Mouse (Mus musculus): ENCODE results near the gene Mcoln3. TPM values are rescaled to one million over a fixed set of nuclear protein-coding genes. Genes with fewer than 3 reads are reported as not detected.

The Mcoln3 gene
- polyA plus RNA-seq, 1 experiment from 2014 or later, result 7.1 TPM

DNA sequence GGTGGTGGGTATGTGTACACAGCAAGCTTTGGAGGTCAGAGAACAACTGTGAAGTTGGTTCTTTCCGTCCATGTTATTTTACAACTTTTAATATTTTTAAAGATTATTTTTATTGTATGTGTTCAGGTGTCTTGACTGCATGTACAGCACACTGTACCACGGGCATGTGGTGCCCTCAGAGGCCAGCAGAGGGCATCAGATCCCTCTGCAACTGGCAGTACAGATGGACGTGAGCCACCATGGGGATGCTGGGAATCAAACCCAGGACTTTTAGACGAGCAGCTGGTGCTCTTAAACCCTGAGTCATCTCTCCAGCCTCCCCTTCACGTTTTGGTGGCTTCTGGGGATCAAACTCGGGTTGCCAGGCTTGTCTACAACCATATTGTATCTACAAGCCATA, 15.2 kb upstream of the Mcoln3 start:
- no peak for DNase-seq (ENCODE audit: low spot score)
- Histone ChIP-seq H3K4me2 (ENCODE audit: low read depth, low read length) (no peak overlapping the region), H3K9me3 (ENCODE audit: control insufficient read depth, low read length) (no peaks in the 10 kb centered on the region), H3K27me3 (replicated peaks; ENCODE audit: control insufficient read depth, insufficient read depth, low read length) (no peaks in the 10 kb centered on the region), H3K9ac (ENCODE audit: low read depth, low read length) (no peak overlapping the region), H3K4me3 (ENCODE audit: low read depth, low read length) (no peak overlapping the region), H3K4me1 (ENCODE audit: control insufficient read depth, insufficient read depth, low read length) (0 out of 2 replicates have a peak, but pooled peaks cover 3% of the 10 kb centered on the region), H3K36me3 (ENCODE audit: control insufficient read depth, insufficient read depth, low read length) (no peaks in the 10 kb centered on the region), H3K27ac (replicated peaks; ENCODE audit: low read depth, low read length) (no peak overlapping the region)
- WGBS, result 57% methylated on average over 6 of the region's 6 CpGs
- no peak for ATAC-seq (ENCODE audit: low read depth)

DNA sequence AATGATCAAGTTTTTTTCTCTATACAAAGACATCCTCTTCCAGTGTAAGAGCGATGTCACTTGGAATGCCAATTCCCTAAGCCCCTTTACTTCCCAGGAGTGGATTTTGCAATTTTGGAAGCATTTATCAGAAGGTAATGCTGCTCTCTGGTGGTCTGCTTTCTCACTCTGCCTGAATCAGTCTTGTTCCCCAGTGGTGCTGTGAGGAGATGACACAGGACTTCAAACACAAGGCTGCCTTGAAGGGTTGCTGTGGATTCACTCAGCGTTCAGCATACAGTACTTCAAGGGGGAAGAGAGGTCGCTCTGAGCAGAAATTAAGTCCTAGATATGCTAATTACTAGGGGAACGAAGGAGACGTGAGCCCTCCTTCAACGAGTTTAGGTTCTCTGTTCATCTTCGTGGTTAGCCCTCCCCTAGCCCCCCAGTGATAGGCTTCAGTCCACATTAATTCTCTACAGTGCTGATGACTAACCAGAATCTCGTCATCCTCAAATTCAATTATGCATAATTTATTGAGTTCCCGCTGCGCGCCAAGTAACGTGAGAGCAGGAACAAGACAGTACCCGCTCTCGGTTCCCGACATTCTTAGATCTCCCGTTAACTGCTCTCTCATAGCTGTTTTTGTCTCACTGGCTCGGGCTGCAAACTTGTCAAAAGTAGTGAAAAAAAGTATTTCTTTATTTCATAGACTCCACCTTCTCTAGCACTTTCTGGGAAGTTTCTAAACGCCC, 10.0 kb upstream of the Mcoln3 start:
- H3K4me2 ChIP-seq (ENCODE audit: low read depth, low read length), result peak overlapping the region; percentile 89
- peak; percentile 71 for DNase-seq (ENCODE audit: low spot score)
- 3% methylated on average over 18 of the region's 18 CpGs for WGBS

DNA sequence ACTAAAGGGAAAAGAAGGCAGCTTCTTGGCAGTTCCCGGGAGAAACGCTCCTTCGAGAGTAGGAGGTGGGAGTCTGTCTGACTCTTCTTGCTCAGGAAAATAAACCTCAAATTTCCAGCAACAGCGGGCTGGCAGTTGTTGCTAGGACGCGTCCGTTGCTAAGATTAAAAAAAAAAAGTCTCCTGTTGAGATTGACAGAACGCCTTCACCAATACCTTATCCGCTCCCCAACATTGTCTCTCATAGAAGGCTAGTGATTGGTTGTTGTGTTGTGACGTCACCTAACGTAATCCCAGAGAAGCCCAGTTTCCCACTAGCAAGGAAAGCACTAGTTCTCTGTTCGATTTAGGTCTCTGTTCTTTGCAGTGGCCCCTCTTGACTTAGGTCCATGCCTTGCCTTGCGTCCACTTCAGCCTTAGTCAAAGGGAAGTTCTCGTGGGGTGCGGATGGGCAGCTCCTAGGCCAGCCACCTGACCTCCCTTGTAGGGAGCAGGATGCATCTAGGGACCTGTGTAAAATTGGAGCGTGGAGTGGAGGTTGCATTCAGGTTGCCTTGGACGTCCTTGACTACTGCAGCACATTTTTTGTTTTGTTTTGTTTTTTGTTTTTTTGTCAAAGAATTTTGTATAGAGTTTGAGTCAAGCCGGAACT, 9.2 kb upstream of the Mcoln3 start, which contains the start of gene Wdr63:
TSS of gene Wdr63 (minus strand) at position 210 of the 651 bp plus-strand sequence.
- ATAC-seq (ENCODE audit: low read depth), result peak; percentile 96
- H3K9ac ChIP-seq (ENCODE audit: low read depth, low read length), result peak within 1 kb of the TSS; percentile 58
- no peak within 1 kb of the TSS for H3K27ac ChIP-seq (replicated peaks; ENCODE audit: low read depth, low read length)
- no peaks in the 10 kb centered on the region for H3K9me3 ChIP-seq (ENCODE audit: control insufficient read depth, low read length)
- H3K4me3 ChIP-seq (ENCODE audit: low read depth, low read length), result peak within 1 kb of the TSS; percentile 46
- peak within 1 kb of the TSS; percentile 89 for H3K4me2 ChIP-seq (ENCODE audit: low read depth, low read length)
- peak; percentile 97 for DNase-seq (ENCODE audit: low spot score)
- 0 out of 2 replicates have a peak, but pooled peaks cover 3% of the 10 kb centered on the region for H3K4me1 ChIP-seq (ENCODE audit: control insufficient read depth, insufficient read depth, low read length)
- H3K36me3 ChIP-seq (ENCODE audit: control insufficient read depth, insufficient read depth, low read length), result no peaks in the 10 kb centered on the region
- WGBS, result 13% methylated on average over 18 of the region's 18 CpGs
- no peaks in the 10 kb centered on the region for H3K27me3 ChIP-seq (replicated peaks; ENCODE audit: control insufficient read depth, insufficient read depth, low read length)

More for the DNA sequence above, 10.0 kb upstream of the Mcoln3 start:
- no peaks in the 10 kb centered on the region for H3K9me3 ChIP-seq (ENCODE audit: control insufficient read depth, low read length)
- H3K36me3 ChIP-seq (ENCODE audit: control insufficient read depth, insufficient read depth, low read length), result no peaks in the 10 kb centered on the region
- peak overlapping the region; percentile 46 for H3K4me3 ChIP-seq (ENCODE audit: low read depth, low read length)
- ATAC-seq (ENCODE audit: low read depth), result peak; percentile 69
- H3K4me1 ChIP-seq (ENCODE audit: control insufficient read depth, insufficient read depth, low read length), result 0 out of 2 replicates have a peak, but pooled peaks cover 3% of the 10 kb centered on the region
- H3K9ac ChIP-seq (ENCODE audit: low read depth, low read length), result peak overlapping the region; percentile 15
- no peaks in the 10 kb centered on the region for H3K27me3 ChIP-seq (replicated peaks; ENCODE audit: control insufficient read depth, insufficient read depth, low read length)
- no peak overlapping the region for H3K27ac ChIP-seq (replicated peaks; ENCODE audit: low read depth, low read length)

DNA sequence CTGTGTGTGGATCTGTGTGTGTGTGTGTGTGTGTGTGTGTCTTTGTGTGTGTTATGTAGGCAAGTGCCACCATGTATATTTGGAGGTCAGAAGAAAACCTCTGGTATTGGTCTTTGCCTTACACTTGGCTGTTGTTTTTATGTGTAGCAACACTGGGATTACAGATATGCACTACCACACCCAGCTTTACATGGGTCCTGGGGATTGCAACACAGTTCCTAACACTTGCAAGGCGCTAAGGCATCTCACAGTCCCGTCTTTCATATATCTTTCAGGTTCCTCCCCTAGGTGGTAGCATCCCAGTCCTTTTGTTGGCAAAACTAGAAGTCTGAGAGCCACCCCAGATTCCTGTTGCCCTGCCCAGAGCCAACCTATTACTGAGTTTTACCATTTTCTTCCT, 8.3 kb upstream of the Mcoln3 start:
- 0 out of 2 replicates have a peak, but pooled peaks cover 3% of the 10 kb centered on the region for H3K4me1 ChIP-seq (ENCODE audit: control insufficient read depth, insufficient read depth, low read length)
- no peak overlapping the region for H3K4me2 ChIP-seq (ENCODE audit: low read depth, low read length)
- DNase-seq (ENCODE audit: low spot score) (no peak), ATAC-seq (ENCODE audit: low read depth) (no peak)
- WGBS, result 69% methylated on average over 2 of the region's 2 CpGs
- no peak overlapping the region for H3K4me3 ChIP-seq (ENCODE audit: low read depth, low read length)
- H3K27me3 ChIP-seq (replicated peaks; ENCODE audit: control insufficient read depth, insufficient read depth, low read length), result 0 out of 2 replicates have a peak, but pooled peaks cover 4% of the 10 kb centered on the region
- no peaks in the 10 kb centered on the region for H3K9me3 ChIP-seq (ENCODE audit: control insufficient read depth, low read length)
- no peak overlapping the region for H3K27ac ChIP-seq (replicated peaks; ENCODE audit: low read depth, low read length)
- no peak overlapping the region for H3K9ac ChIP-seq (ENCODE audit: low read depth, low read length)
- no peaks in the 10 kb centered on the region for H3K36me3 ChIP-seq (ENCODE audit: control insufficient read depth, insufficient read depth, low read length)

DNA sequence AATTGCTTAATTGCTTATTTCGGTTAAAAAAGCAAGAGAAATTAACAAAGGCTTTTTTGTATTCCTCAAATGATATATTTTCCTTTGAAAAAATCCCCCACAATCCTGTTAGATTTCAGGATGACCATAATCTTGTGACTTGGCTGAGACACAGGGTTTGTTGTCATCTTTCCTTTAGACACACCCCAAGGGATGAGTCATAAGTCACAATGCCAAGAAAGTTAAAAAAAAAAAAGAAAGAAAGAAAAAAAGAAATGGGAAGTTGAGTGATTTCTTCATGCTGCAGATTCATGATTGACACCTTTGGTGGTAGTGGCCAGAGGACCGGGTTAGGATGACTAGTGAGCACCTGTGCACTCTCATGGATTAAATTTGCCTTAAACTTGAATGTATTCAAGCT, 6.9 kb upstream of the Mcoln3 start:
- Histone ChIP-seq H3K4me1 (ENCODE audit: control insufficient read depth, insufficient read depth, low read length) (0 out of 2 replicates have a peak, but pooled peaks cover 3% of the 10 kb centered on the region), H3K9me3 (ENCODE audit: control insufficient read depth, low read length) (no peaks in the 10 kb centered on the region), H3K4me3 (ENCODE audit: low read depth, low read length) (no peak overlapping the region), H3K4me2 (ENCODE audit: low read depth, low read length) (no peak overlapping the region), H3K9ac (ENCODE audit: low read depth, low read length) (no peak overlapping the region), H3K27ac (replicated peaks; ENCODE audit: low read depth, low read length) (no peak overlapping the region), H3K36me3 (ENCODE audit: control insufficient read depth, insufficient read depth, low read length) (no peaks in the 10 kb centered on the region), H3K27me3 (replicated peaks; ENCODE audit: control insufficient read depth, insufficient read depth, low read length) (0 out of 2 replicates have a peak, but pooled peaks cover 4% of the 10 kb centered on the region)
- ATAC-seq (ENCODE audit: low read depth), result no peak
- DNase-seq (ENCODE audit: low spot score), result no peak
- WGBS, result 74% methylated on average over 2 of the region's 2 CpGs

DNA sequence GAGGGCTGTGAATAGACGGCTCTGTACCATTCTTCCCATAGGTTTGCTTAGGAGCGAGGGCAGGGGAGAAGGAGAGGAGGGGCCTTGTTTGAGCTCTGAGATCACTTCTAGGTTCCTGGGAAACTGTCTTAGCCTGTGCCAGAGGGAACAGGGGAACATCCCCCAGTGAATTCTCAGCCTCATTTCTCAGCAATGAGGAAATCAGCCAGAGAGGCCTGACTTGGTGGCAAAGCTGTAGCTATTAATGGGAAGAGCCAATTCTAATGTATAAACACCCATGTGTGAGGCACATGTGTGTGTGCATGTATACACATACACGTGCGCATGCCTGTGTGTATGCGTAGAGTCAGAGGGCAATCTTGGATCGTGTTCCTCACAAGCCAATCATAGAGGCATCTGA, 6.3 kb upstream of the Mcoln3 start:
- ATAC-seq (ENCODE audit: low read depth) (no peak), DNase-seq (ENCODE audit: low spot score) (peak; percentile 16)
- H3K9ac ChIP-seq (ENCODE audit: low read depth, low read length), result no peak overlapping the region
- 64% methylated on average over 6 of the region's 6 CpGs for WGBS
- H3K4me2 ChIP-seq (ENCODE audit: low read depth, low read length), result no peak overlapping the region
- H3K27ac ChIP-seq (replicated peaks; ENCODE audit: low read depth, low read length), result no peak overlapping the region
- H3K4me1 ChIP-seq (ENCODE audit: control insufficient read depth, insufficient read depth, low read length), result 0 out of 2 replicates have a peak, but pooled peaks cover 3% of the 10 kb centered on the region
- no peaks in the 10 kb centered on the region for H3K36me3 ChIP-seq (ENCODE audit: control insufficient read depth, insufficient read depth, low read length)
- no peaks in the 10 kb centered on the region for H3K9me3 ChIP-seq (ENCODE audit: control insufficient read depth, low read length)
- 0 out of 2 replicates have a peak, but pooled peaks cover 4% of the 10 kb centered on the region for H3K27me3 ChIP-seq (replicated peaks; ENCODE audit: control insufficient read depth, insufficient read depth, low read length)
- no peak overlapping the region for H3K4me3 ChIP-seq (ENCODE audit: low read depth, low read length)

DNA sequence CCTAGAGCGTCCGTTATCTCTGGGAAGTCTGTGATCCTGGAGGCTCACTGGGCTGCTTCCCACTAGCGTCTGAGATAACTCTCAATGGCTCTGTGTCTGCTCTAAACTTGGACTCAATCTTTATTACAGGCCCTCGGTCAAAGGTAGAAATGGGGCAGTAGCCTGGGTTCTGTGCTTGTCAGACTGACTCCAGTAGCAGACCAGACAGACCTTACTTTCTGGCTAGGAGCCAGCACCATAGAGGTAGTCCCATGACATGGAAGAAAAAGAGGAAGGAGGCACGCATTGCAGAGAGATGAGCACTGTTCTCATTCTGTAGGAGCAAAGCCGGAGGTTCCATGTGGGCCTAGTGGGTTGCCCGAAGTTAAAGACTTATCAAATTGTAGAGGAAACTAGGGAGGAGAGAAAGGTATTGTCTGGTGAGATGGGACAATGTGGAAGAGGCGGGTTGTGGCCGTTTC, 777 bp downstream of the Mcoln3 start:
- H3K4me3 ChIP-seq (ENCODE audit: low read depth, low read length), result no peak overlapping the region
- ATAC-seq (ENCODE audit: low read depth), result no peak

DNA sequence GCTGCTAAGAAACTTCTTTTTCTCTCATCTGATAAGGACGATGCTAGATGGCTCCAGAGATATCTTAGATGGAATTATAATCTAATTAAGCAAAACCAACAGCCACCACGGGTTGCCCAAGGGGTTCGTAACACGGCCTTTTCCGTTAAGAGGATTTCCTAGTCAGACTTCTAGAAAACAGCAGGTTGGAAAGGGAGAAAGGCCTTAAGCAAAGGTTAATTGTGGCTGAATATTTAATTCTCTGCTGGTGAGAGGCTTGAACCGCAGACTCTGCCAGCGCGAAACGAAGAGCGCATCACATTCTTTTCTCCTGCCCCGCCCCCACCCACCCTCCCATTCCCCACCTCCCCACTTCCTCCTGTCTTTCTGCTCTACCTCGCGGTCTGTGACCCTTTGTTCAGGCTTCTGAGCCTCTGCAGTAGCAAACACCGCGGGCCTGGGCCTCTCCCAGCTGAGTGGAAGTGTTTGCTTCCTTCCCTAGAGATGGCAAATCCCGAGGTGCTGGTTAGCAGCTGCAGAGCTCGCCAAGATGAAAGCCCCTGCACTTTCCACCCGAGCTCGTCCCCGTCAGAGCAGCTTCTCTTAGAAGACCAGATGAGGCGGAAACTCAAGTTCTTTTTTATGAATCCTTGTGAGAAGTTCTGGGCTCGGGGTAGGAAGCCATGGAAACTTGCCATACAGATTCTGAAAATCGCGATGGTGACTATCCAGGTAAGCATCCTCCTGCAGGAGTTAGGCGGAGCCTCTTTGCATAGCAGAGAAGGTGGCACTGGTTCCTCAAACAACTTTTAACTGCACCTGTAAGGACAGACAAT, 4.3 kb downstream of the Mcoln3 start:
- peak overlapping the region; percentile 45; the same call in 1 of the 2 replicates for H3K9ac ChIP-seq (ENCODE audit: low read depth, low read length)
- WGBS, result 11% methylated on average over 25 of the region's 25 CpGs
- no peaks in the 10 kb centered on the region for H3K36me3 ChIP-seq (ENCODE audit: control insufficient read depth, insufficient read depth, low read length)
- H3K27me3 ChIP-seq (replicated peaks; ENCODE audit: control insufficient read depth, insufficient read depth, low read length), result peaks cover 16% of the 10 kb centered on the region
- H3K27ac ChIP-seq (replicated peaks; ENCODE audit: low read depth, low read length), result no peak overlapping the region
- peak; percentile 66 for ATAC-seq (ENCODE audit: low read depth)
- H3K4me1 ChIP-seq (ENCODE audit: control insufficient read depth, insufficient read depth, low read length), result 0 out of 2 replicates have a peak, but pooled peaks cover 2% of the 10 kb centered on the region
- H3K4me3 ChIP-seq (ENCODE audit: low read depth, low read length), result peak overlapping the region; percentile 28
- peak overlapping the region; percentile 55 for H3K4me2 ChIP-seq (ENCODE audit: low read depth, low read length)
- DNase-seq (ENCODE audit: low spot score), result peak; percentile 73
- H3K9me3 ChIP-seq (ENCODE audit: control insufficient read depth, low read length), result no peaks in the 10 kb centered on the region

More for the DNA sequence above, 777 bp downstream of the Mcoln3 start:
- Histone ChIP-seq H3K36me3 (ENCODE audit: control insufficient read depth, insufficient read depth, low read length) (no peaks in the 10 kb centered on the region), H3K4me2 (ENCODE audit: low read depth, low read length) (peak overlapping the region; percentile 51), H3K27me3 (replicated peaks; ENCODE audit: control insufficient read depth, insufficient read depth, low read length) (peaks cover 20% of the 10 kb centered on the region), H3K4me1 (ENCODE audit: control insufficient read depth, insufficient read depth, low read length) (0 out of 2 replicates have a peak, but pooled peaks cover 2% of the 10 kb centered on the region), H3K27ac (replicated peaks; ENCODE audit: low read depth, low read length) (no peak overlapping the region), H3K9ac (ENCODE audit: low read depth, low read length) (no peak overlapping the region), H3K9me3 (ENCODE audit: control insufficient read depth, low read length) (no peaks in the 10 kb centered on the region)
- 62% methylated on average over 9 of the region's 9 CpGs for WGBS
- DNase-seq (ENCODE audit: low spot score), result no peak

Data from embryonic facial prominence, embryonic 14.5 days (tissue).